Mouse (Mus musculus) layer of hippocampus, adult 11-12 months (tissue): ENCODE data around the gene Pnkd.
"Not testable (repeated sequence)": the region's sequence is repeated elsewhere in the genome, so short reads cannot be mapped to it uniquely, and the experiment has no call there.

ENCODE experiments used
- DNase-seq: peaks from one replicate; pipeline ENCODE4 v3.0.0; 2022; ENCODE audit warnings: low spot score

The Pnkd gene

DNA sequence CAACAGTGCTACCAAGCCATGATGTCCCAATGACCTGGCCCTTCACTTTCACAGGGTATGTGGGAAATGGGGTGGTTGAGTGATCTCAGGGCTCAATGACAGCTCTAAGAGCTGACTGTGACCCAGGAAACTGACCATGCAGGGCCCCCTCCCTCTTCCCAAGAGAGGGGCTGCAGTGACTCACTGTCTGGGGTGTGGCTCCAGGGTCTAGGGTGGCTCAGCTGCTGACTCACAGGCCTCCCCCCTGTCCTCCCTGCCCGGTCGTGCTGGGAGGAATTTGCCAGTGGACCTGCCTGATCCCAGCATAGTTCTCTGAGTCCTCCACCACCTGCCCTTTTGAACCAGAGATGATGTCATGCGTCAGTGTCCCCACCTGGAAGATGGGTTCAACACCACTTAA is 12.5 kb downstream of the Pnkd start:
- DNase-seq, result no peak

DNA sequence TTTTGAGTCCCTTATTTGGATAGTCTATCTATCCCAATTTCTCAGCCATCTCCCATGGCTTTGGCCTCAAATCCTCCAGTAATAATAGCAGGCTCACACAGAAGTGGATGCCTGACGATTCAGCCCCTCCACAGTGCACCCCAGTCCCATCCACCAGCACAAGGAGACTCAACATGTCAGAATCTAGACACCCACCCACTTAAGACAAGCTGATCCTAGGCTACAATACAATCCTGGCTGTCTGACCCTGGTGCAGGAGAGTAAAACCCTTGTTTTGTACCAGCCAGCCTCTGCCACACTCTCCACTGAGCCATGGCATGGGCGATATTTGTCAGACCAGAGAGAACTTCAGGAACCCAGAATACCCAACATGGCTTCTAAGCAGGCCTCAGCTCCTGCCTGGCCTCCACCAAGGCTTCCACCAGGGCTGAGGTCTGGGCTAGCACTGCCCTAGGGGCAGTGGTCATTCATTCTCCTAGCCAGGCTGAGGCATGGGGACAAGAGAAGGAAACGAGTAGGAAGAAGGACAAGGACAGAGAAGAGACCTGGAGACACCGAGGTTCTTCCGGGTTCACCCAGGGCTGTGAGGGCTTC is 13.5 kb downstream of the Pnkd start:
- DNase-seq, result no peak

DNA sequence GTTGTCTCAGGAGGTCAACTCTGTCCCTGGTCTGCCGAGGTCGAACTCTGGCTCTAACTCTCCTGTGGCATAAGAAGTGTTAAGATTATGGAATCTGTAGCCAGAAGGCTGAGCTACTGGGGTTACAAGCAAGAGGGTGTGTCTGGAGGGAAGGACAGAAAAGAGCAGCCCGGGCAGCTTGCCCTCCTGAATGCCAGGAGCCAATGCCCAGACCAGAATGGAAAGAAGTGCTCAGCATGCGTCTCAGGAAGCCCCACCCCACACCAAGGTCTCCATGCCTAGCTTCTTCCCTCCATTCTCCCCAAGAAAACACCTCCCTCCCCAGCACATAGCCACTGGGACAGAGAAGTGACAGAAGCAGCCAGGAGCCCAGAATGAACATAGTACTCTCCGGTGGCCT is 14.3 kb downstream of the Pnkd start:
- DNase-seq, result no peak

DNA sequence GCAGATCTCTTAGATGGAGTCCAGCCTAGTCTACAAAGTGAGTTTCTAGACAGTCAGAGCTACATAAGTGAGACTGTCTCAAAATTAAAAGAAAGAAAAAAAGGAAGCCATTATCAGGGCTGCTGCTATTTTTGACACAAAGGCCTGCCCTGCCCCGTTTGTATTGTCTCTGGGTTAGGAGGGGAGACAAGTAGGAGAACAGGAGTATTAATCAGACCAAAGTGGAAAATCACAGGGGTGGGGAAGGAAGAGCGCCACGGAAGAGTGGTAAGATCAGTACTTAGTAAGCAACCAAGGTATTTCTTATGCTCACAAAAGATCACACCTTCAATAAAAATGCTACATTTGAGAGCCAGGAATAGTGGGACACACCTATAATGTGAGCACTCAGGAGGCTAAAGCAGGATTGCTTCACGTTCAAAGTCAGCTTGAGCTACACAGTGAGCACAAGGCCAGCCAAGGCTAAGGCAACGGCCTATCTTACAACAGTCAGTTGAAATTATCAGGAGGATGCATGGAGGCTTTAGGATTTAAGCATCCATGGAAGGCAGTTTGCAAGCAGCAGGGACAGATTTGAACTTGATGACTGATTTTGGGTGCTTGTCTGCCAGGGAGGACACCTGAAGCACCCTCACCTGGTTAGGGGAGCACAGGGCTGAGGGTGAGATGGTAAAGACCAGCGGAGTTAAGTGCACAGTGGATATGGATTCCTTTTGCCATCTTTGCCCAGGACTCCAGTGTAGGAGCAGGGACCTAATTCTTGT is 15.8 kb downstream of the Pnkd start:
- DNase-seq, result no peak

DNA sequence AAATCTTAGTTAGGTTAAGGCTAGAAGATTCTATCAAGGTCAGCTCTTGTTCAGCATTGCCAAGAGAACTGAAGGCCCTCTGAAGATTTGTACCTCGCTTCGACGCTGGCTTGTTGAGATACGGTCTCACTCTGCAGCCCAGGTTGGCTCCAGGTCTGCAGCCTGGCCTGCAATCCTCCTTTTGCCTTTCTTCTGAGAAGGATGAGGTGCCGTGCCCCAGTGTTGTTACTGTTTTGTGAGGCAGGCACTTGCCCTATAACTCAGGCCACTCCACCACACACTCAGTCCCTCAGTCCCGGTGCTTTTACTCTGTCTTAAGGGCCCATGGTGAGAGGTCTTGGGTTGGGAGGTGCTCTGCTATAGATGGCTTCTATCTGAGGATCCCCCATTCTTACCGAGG is 17.5 kb downstream of the Pnkd start:
- DNase-seq, result no peak

DNA sequence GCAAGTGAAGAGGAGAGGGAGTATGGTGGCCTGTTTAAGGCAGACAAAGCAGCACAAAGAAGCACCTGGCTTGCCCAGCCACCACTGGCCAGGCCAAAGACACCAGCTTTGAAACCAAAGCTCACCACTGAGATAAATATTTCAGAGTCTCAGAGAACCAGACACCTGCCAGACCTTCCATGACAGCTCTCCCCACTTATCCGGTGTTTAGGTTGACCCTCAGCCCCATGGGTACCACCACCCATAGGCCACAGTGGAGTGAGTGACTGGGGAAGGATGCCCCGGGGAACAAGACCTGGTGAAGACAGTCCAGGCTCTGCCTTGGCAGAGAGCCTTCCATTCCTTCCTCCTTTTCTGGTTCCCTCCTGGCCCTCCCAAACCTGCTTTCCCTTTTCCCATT is 18.1 kb downstream of the Pnkd start:
- DNase-seq, result no peak

DNA sequence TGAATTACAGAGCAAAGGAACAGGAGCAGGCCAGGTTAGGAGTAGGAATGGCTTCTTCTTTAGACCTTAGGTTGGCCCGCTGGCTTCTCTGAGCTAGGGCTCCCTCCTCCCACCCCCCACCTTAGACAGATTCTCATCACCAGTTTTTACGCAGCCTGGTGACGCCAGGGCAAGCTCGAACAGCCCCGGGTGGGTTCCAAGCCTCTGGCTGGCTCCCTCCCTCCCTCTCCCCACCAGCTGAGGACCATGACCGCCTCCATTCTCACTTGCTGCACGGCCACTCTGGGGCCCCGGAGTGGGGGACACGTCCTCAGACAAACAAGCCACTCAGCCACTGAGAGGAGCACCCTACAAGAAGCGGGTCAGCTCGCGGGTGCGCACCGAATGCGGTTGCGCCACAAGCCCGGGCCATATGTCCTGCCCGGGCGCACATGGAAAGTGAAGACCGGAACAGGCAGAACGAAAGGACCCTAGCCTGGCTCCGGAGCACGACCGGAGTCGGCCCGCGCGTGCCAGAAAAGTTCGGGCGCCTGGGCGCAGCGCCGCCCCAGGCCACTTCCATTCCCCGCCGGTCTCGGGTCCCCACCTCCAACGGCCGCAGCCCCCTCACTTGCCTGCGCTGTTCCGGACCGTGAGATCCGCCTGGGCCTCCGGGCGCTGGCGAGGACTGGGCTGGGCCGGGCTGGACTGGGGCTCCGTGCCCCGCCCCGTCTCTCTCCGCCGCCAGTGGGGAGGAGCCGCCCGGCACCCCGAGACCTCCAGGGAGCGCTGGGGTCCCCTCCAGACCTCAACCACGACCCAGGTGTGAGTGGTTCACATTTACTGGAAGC is 19.0 kb downstream of the Pnkd start:
- DNase-seq, result peak; percentile 66

DNA sequence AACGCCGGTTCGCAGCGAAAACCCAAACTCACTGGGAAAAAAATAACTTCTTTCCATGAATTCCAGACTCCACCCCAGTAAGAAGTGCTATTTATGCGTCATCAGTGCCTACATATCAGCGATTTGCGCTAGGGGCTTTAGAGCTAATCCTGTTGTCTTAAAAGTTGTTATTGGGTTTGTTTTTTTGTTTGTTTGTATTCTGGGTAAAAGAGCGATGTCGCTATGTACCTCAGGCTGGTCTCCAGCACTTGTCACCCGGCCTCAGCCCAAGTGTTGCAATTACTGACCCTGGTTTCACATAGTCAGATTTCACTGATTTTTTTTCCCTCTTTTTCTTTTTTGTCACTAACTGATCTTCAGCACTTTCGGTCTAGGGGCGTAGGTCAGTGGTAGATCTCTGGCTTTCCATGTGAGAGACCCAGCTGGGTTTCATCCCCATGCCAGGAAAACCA is 19.6 kb downstream of the Pnkd start:
- DNase-seq, result no peak

DNA sequence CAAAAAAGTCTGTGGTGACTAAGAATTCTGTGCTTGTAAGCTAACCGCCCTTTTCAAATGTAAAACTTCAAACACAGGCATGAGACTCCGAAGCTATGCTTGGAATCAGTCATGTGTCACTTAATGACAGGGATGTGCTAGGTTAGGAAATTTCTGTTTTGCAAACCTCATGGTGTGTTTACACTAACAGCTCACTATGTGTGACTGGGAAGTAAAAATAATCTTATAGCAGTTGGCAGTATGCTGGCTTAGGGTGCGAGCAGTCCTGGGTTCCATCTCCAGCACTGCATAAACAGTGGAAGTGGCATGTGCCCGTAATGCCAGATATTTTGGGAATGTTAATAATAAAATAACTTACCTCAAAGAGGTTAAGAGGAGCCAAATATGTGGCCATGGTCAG is 20.2 kb downstream of the Pnkd start:
- DNase-seq, result no peak

DNA sequence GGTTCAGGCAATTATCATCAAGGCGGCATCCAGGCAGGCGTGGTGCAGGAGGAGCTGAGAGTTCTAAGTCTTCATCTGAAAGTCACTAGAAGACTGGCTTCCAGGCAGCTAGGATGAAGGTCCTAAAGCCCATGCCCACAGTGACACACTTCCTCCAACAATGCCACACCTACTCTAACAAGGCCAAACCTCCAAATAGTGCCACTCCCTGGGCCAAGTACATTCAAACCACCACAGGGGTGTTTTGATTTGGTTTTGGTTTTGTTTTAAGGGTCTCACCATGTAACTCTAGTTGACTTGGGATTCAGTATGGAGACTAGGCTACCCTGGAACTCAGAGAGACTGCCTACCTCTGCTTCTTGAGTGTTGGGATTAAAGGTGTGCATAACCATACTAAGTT is 20.8 kb downstream of the Pnkd start, which contains the start of gene Tmbim1:
Gene Tmbim1 (minus strand): TSS at position 101 of the 400 bp plus-strand sequence.
- DNase-seq, result no peak

DNA sequence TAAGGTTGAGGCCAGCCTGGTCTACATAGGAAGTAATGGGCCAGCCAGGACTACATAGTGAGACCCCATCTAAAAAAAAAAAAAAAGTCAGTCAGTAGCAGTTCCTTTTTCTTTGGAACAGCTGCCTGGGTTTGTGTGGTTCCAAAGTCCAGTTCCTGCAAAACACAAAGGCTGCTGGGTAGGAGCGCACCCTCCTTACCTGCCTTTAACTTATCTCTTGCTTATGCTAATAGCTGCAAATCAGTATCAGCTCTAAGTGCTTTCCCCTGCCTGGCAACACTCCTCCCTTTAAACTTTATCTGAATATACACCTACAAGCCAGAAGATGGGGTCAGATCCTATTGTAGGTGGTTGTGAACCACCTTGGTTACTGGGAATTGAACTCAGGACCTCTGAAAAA is 22.4 kb downstream of the Pnkd start:
- no peak for DNase-seq

DNA sequence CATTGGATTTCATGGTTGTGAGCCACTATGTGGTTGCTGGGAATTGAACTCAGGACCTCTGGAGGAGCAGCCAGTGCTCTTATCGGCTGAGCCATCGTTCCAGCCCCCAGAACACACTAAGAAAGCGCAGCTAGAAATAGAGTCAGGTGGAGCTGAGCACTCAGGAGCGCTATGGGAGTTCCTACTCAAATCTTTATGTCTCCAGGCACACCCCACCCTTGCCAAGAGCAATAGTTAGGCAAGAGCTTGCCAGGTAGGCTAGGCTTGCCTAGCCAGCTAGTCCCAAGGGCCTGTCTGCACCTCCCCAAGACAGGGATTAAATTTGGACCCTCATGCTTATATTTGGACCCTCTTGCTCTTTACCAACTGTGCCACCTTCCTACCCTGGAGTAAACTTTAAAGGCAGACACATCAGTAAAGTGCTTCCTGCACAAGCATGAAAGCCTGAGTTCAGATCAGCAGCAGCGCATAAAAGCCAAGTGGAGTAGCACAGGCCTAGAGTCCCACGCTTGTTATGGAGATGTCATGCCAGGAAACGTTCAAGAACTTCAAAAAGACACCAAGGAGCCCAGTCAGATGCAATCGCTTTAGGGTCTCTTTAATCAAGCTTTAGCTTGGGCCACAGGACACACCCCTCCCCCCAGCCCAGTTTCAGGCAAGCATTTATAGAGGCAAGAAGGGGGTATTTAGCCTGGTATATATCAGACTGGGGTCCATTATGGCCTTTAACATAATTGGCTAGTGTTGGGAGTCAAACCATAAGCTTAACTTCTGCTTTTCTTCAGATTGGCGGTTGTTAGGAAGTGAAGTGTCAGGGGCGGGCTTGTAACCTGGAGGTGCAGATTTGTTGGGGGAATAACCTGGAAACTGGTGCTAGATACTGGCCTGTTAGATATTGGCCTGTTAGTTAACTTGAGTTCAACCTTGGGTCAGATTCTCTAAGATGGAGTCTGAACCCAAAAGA is 23.6 kb downstream of the Pnkd start:
- no peak for DNase-seq

DNA sequence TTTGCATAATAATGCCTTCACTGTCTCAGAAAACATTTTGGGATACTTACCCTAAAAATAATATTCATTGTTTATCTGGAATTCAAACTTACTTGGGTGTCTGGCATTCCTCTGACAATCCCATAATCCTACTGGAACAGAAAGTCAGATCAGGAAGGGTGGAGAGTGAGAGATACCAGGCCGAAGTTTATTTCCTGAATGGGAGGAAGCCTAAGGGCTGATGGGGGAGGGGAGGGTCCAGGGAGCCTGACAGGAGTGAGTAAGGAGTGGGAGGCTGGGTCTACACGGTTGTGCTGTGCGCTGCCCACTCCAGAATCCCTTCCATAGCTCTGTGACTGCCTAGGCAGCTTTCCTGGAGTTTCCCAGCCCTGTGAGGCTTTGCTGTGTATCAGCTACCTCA is 25.0 kb downstream of the Pnkd start:
- no peak for DNase-seq

DNA sequence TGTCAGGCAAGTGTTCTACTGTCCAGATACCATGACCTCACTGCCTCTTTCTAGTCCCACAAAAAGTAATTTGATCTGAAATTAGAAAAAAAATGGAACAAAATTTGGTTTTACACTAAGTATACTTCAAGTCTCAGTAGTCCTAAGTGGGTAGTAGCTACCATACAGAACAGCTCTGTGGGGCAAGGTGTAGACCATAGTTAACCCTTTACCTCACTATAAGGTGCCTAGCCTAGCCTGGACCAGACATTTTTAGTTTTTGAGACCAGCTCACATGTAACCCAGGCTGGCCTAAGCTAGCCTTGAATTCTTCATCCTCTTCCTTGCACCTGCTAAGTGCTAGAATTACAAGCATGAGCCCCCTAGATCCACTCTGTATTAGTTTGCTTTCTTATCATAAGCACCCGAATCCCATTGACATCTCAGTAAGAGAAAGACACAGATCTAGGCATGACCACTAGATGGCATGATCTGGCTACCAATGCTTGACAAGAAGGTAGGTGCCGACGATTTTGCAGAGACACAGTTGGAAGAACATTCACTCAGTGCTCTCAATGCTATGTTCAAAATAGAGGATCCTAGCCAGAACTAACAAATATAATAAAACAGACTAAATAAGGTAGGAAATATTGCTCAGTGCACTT is 28.4 kb downstream of the Pnkd start:
- DNase-seq, result peak; percentile 90

DNA sequence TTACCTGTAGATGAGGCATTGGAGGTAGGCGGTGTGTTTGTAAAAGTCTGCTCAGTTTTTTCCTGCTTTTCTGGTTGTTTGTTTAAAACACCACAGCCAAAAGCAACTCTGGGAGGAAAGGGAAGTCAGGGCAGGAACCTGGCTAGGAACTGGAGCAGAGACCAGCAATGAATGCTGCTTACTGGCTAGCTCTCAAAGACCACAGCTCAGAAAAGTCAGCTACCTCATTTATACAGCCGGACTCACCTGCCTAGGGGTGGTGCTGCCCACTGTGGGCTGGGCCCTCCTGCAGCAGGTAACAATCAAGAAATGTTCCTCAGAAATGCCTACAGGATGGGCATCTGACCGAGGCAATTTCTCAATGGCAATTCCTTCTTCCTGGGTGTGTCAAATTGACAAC is 30.1 kb downstream of the Pnkd start:
- DNase-seq, result no peak

DNA sequence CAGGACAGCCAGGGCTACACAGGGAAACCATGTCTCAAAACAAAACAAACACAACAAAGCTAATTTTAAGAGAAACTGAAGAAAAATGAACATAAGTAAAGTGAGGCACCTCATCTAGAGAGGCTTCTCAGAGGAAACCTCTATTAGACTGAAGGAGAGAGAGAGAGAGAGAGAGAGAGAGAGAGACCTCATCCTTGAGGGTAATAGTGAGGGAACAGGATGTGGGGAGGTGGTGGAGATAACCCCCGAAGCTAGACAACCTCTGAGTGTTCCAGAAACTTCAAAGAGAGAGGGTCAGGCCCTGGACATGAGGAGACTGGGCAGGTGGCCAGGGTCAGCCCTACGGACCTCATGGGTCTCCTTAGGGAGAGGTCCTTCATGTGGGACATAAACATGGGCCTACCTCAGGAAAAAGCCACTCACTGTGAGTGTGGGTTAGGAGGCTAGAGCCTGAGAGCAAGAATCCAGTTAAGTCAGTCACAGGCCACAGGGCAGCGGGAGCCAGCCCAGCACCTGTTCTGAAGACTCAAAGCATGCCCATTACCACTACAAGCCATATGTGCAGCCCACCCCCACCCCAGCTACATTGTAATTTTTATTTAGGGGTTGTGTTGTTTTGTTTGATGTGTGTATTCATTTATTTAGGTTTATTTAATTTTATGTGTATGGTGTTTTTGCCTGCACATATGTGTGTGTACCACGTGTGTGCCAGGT is 31.5 kb downstream of the Pnkd start:
- no peak for DNase-seq

DNA sequence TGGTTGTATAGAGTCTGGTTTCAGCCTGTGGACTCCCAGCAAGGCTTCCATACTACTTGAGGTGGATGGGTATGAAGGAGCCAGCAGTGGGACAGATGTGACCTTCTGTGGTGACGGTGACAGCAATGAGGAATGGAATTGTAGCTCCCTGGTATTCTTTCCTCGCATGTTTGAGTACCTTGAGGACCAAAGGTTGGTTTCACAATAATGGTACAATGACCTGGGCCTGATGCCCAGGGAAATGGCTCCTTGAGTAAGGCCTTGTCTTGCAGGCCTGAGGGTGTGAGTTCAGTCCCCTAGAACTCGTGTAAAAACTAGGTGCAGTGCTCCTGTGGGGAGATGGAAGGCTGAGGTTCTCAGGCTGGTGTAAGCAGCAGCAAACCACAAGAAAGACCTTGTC is 34.0 kb downstream of the Pnkd start:
- no peak for DNase-seq

DNA sequence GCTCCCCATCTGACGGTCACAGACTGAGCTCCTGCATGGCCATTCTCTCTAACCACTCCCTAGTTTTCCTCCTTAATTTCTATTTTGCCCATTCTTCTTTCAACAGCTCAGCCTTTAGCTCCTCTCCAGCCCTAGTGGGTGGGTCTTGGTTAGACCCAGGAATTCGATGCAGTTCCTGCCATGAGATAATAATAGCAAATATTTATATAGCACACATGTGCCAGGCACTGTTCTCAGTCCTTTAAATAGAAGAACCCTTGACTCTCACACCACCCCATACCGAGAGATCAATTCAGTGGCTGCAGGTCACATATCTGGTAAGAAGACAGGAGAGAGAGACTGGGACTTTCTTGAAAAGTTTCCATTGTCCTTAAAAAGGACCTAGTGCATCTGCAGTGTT is 36.7 kb downstream of the Pnkd start:
- no peak for DNase-seq

DNA sequence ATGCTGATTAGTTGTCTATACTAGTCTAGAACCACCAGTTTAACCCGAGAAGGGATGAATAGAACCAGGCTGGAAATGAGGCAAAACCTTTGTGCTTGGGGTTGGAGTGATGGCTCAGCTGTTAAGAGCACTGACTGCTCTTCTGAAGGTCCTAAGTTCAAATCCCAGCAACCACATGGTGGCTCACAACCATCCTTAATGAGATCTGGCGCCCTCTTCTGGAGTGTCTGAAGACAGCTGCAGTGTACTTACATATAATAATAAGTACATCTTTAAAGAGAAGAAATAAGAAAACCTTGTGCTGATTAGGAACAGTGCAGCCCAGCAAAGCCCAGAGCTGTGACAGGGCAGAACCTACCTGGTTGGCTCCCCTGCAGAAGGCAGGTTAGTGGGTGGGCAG is 42.2 kb downstream of the Pnkd start:
- DNase-seq, result not testable (repeated sequence)

DNA sequence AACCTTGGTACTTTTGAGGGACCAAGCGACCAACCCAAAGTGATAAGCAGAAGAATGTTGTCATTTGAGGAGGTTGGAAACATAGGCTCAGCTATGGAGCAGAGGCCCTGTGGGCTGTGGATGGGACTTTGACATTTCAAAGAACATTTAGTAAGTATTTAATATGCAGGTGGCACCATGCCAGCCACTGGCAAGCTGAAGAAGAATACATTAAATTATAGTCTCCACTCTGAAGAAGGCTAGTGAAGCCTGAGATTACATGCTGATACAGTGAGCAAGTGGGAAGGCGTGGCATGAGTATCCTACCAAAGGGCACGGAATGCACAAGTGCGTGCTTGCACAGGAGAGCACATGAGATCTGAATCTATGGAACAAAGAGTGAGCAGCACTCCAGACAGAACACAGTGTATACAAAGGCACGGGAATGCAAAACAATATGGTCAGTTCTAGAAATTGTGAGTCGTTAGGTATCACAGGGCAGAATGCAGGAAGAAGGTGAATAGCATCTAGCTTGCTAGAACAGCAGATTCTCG is 45.2 kb downstream of the Pnkd start:
- DNase-seq, result no peak
